Mouse (Mus musculus): Measurements from ENCODE around the gene Acp2. TPM values are rescaled to one million over a fixed set of nuclear protein-coding genes. Genes with fewer than 3 reads are reported as not detected.

Gene Acp2
- 37.2 and 43.6 TPM in 2 replicates for polyA plus RNA-seq (2015; fragmentation: Nextera tagmentation; extraction: Ambion mirVana)

DNA sequence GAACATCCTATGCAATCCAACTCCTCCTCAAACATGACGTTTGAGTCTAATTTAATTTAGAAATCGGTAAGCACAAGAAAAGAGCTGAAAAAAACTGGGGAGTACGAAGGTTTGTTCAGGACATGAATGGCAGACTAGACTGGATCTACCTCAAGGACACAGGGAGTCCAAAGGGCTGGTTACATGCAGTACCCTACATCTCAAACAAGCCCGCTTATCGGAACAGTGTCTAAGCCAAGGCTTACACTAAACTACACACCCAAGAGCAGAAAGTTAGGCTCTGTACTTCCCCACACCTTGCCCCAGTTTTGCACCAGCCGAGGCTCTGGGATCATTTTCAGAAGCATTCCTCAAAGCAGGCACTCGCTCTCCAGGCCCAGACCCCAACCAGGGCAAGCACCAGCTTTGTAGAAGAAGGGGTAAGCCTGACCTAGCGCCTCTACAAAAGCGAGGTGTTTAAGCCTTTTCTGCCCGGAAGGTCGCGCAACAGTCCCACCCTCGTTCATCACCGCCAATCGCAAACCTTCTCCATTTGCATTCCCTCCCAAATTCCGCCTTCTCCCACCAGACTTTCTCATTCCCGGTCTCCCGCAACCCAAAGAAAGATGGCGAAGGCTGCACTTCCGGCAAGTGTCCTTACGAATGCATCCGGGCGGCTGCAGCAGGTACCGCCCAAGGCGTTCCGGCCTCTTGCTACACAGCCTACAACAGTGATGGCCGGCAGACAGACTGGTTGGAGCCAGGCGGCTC is at the start of gene Acp2, which contains the start of gene Nr1h3:
TSS of gene Acp2 (plus strand) at position 664 of the 750 bp plus-strand sequence.
TSS of gene Nr1h3 (minus strand) at position 613 of the 750 bp plus-strand sequence.
- Histone ChIP-seq H3K36me3 (replicated peaks) (peaks cover 11% of the 10 kb centered on the region), H3K4me2 (peak within 1 kb of the TSS; percentile 63), H3K4me3 (peak within 1 kb of the TSS; percentile 82), H3K9ac (peak within 1 kb of the TSS; percentile 91), H3K4me1 (peaks cover 27% of the 10 kb centered on the region), H3K27me3 (replicated peaks) (no peaks in the 10 kb centered on the region), H3K9me3 (no peaks in the 10 kb centered on the region), H3K27ac (peak within 1 kb of the TSS; percentile 85)
- 3% methylated on average over 28 of the region's 28 CpGs for WGBS
- peak; percentile 96 for ATAC-seq (replicated peaks)

DNA sequence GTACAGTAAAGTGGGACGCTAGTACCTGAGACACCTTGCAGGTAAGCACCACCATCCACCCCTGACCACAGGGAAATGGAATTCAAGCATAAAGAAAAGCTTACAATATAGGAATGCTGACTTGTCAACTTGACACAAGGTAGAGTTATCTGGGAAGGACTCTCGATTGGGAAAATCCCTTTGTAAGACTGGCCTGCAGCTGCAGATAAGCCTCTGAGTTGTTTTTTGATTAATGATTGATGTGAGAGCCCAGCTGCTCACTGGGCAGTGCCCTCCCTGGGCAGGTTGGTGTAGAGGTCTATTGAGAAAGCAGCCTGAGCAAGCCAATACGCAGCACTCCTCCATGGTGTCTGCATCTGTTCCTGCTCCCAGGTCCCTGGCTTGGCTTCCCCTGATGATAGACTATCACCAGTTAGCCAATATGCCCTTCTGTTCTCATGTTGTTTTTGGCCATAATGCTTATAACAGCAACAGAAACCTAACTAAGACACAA is 49.8 kb upstream of the Acp2 start:
- H3K36me3 ChIP-seq (replicated peaks): peaks cover 71% of the 10 kb centered on the region
- WGBS: 86% methylated on average over 3 of the region's 3 CpGs
- no peak for ATAC-seq (replicated peaks)

DNA sequence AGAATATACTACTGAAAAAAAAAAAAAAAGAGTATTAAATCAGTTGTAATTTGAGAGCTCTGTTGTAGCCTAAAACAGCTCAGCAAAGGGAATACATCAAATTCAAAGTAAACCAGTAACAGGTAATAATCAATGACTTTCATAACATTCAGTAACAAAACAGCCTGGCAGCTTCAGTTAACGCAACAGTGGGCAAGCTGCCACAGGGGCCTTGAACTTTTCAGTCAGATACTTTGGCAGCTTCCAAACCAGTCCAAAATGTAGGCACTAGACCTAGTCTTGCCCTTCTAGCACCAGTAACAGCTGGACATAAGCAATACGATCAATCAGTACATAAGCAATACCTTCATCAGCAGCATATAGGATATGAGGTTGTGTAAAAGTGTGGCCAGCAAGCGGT is 48.6 kb upstream of the Acp2 start:
- ATAC-seq (replicated peaks): no peak
- Histone ChIP-seq H3K9me3 (no peaks in the 10 kb centered on the region), H3K36me3 (replicated peaks) (peaks cover 69% of the 10 kb centered on the region), H3K4me3 (no peak overlapping the region), H3K9ac (no peak overlapping the region), H3K4me2 (no peak overlapping the region), H3K4me1 (no peaks in the 10 kb centered on the region), H3K27me3 (replicated peaks) (no peaks in the 10 kb centered on the region), H3K27ac (no peak overlapping the region)
- WGBS: 97% methylated on average over 3 of the region's 3 CpGs

More for the DNA sequence above, 49.8 kb upstream of the Acp2 start:
- Histone ChIP-seq H3K9me3 (no peaks in the 10 kb centered on the region), H3K4me2 (no peak overlapping the region), H3K27me3 (replicated peaks) (no peaks in the 10 kb centered on the region), H3K9ac (no peak overlapping the region), H3K27ac (no peak overlapping the region), H3K4me1 (no peaks in the 10 kb centered on the region), H3K4me3 (no peak overlapping the region)

DNA sequence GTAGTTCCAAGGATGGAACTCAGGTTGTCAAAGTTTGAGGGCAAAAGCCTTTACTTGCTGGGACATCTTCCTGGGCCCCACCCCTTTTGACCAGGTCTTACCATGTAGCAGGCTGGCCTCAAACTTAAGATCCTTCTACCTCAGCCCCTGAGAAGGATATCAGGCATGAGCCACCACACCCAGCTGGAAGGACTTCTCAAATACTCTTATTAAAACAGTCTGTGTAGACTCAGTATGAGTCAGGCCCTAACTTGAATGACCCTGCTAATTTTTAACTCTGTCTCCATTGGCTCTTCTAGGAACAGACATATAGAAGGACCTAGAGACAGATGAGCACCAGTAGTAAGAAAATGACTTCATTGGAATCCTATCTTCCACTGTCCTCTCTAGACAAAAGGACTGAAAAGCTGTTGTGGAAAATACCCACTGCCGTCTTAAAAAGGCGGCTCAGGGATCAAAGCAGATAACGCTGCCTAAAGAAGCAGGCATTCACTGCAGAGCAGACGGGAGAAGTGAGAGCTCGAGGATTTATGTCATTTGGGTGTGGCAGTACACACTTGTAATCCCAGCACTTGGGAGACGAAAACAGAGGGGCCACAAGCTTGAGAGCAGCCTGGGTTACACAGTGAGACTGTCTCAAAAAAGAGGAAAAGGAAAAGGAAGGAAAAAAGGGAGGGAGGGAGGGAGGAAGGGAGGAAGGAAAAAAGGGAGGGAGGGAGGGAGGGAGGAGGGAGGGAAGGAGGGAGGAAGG is 45.5 kb upstream of the Acp2 start:
- Histone ChIP-seq H3K9me3 (no peaks in the 10 kb centered on the region), H3K4me1 (no peaks in the 10 kb centered on the region), H3K27ac (no peak overlapping the region), H3K4me3 (no peak overlapping the region), H3K27me3 (replicated peaks) (no peaks in the 10 kb centered on the region), H3K9ac (no peak overlapping the region), H3K36me3 (replicated peaks) (peaks cover 82% of the 10 kb centered on the region), H3K4me2 (no peak overlapping the region)
- no peak for ATAC-seq (replicated peaks)
- WGBS: 27% methylated on average over 6 of the region's 6 CpGs

DNA sequence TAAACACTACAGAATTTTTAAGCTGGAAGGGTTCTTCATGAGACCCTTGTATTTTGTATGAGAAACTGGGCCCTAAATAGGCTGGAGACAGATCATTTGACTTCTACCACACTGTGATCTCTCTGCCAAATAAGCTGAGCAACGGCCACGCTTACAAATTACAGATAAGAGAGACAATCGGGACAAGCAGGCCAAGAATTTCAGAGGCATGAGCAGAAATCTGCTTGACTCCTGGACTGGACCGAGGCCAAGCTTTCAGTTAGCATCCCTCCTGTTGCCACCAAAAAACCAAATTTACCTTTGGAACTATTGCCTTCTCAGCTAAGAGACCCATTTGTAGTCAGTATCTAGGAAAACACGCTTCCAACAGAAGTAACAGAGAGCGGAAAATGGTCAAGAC is 42.1 kb upstream of the Acp2 start:
- H3K36me3 ChIP-seq (replicated peaks): peaks cover 85% of the 10 kb centered on the region
- H3K27me3 ChIP-seq (replicated peaks): no peaks in the 10 kb centered on the region
- H3K4me2 ChIP-seq: no peak overlapping the region
- H3K27ac ChIP-seq: no peak overlapping the region
- ATAC-seq (replicated peaks): no peak
- no peaks in the 10 kb centered on the region for H3K9me3 ChIP-seq
- H3K4me1 ChIP-seq: no peaks in the 10 kb centered on the region
- 93% methylated on average over 6 of the region's 6 CpGs for WGBS
- H3K4me3 ChIP-seq: no peak overlapping the region
- no peak overlapping the region for H3K9ac ChIP-seq

DNA sequence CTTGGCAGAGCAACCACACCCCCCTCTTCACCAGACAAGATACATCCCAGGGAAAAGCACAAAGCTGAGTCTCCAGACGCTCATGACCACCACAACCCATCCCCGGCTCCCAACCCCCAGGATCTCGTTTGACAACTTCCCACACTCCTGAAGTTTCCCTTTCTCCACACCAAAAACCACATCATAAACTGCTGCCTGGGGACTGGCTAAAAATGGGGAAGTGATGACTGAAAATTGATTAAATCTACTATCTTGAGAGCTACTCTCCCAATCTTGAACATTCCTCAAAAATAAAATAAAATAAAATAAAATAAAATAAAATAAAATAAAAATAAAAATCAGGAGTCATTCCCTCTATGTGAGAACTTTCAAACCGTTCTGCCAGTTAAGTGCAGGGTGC is 39.7 kb upstream of the Acp2 start:
- no peaks in the 10 kb centered on the region for H3K27me3 ChIP-seq (replicated peaks)

DNA sequence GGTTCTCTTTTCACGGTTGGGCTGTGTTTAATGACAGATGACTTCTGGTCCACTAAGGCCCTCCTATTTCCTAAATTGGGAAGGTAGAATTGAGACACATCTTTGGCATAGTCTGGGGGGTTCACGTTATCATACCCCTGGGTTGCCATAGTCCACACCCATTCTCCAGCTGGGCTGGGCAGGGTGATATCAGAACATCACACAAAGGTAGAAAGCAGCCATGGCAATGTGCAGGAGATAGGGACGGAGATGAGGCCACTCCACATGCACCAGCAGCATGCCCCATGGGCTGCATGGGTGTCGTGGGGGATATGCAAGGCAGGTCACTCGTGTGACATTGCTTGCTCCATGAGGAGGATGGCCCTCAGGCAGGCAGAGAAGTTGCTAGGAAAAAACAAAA is 39.2 kb upstream of the Acp2 start:
- no peak for ATAC-seq (replicated peaks)
- Histone ChIP-seq H3K4me1 (no peaks in the 10 kb centered on the region), H3K36me3 (replicated peaks) (peaks cover 82% of the 10 kb centered on the region), H3K27me3 (replicated peaks) (no peaks in the 10 kb centered on the region), H3K4me2 (no peak overlapping the region), H3K9ac (no peak overlapping the region), H3K4me3 (no peak overlapping the region), H3K9me3 (no peaks in the 10 kb centered on the region), H3K27ac (no peak overlapping the region)
- 92% methylated on average over 5 of the region's 5 CpGs for WGBS

More for the DNA sequence above, 39.7 kb upstream of the Acp2 start:
- no peak for ATAC-seq (replicated peaks)
- Histone ChIP-seq H3K4me2 (no peak overlapping the region), H3K9ac (no peak overlapping the region), H3K4me1 (no peaks in the 10 kb centered on the region), H3K9me3 (no peaks in the 10 kb centered on the region), H3K27ac (no peak overlapping the region), H3K4me3 (no peak overlapping the region), H3K36me3 (replicated peaks) (peaks cover 83% of the 10 kb centered on the region)
- WGBS: 94% methylated on average over 4 of the region's 4 CpGs

DNA sequence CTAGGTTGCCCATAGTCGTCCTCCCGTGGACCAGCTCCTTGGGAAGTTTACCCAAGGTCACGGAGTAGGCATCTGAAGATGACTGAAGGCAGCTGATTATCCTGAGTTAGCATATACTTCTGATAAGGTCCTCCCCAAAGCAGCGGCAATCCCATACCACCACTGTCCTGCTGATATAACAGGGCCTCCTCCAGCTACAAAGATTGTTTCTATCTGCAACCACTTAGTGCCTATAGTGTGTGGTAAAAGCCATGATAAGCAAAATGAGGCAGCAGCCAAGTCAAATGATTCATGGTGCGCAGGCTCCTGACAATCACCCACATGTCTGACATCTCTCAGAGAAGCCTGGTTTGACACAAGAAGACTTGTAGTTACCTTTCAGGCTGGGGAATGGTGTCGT is 37.7 kb upstream of the Acp2 start:
- Histone ChIP-seq H3K4me2 (no peak overlapping the region), H3K36me3 (replicated peaks) (peaks cover 81% of the 10 kb centered on the region), H3K4me1 (no peaks in the 10 kb centered on the region), H3K27ac (no peak overlapping the region), H3K27me3 (replicated peaks) (no peaks in the 10 kb centered on the region), H3K9ac (no peak overlapping the region), H3K4me3 (no peak overlapping the region), H3K9me3 (no peaks in the 10 kb centered on the region)
- WGBS: 95% methylated on average over 6 of the region's 6 CpGs
- no peak for ATAC-seq (replicated peaks)

DNA sequence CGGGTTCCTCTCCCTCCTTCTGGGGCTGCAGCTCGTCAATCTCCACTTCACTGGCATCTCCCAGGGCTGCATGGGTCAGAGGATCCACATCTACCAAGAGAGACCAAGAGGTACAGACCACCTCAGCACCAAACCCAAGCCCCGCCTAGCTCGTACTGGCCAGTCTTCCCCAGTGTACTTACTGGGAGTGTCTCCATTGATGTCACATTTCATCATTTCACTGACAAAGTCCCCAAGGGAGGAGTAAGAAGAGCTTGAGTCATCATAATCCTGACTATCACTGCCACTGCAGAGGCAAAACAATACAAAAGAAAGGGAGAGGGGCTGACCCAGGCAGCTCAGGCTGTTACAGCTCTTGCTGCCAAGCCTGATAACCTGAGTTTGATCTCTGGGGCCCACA is 35.1 kb upstream of the Acp2 start:
- H3K4me2 ChIP-seq: no peak overlapping the region
- 92% methylated on average over 4 of the region's 4 CpGs for WGBS
- no peak for ATAC-seq (replicated peaks)
- H3K4me3 ChIP-seq: no peak overlapping the region
- peaks cover 73% of the 10 kb centered on the region for H3K36me3 ChIP-seq (replicated peaks)
- no peak overlapping the region for H3K9ac ChIP-seq
- H3K27me3 ChIP-seq (replicated peaks): no peaks in the 10 kb centered on the region
- no peaks in the 10 kb centered on the region for H3K4me1 ChIP-seq
- no peak overlapping the region for H3K27ac ChIP-seq
- no peaks in the 10 kb centered on the region for H3K9me3 ChIP-seq

DNA sequence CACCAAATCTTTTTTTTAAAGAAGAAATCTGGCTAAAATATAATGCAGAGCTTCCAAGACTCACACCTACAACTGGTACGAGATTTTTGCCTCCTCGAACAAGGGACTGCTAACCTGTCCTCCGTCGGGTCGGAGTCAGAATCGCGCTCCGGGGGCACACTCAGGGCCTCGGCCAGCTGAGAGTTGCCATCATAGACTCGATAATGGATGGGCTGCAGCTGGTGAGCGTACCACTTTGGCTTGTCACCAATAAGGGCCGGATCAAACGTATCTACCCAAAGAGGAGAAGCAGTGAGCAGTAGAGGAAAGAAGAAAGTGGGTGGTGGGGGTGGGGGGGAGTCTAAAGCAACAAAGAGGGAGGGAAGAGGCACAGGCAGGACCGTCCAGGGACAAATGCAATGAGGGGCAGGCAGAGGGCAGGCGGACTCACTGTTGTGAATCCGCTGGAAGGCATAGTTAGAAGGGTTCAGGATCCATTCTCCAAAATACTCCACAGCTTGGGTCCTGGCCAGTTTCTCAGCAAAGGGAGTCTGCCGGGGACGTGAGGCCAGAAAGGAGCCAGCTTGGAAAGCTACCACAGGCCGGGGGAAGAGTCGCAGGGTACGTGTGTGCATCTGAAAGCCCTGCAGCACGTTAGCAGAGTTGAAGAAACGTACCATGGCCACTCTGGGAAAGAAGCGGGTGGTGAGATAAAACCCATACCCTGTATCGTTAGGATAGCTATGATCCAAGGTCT is 32.9 kb upstream of the Acp2 start:
- 92% methylated on average over 25 of the region's 25 CpGs for WGBS
- Histone ChIP-seq H3K9me3 (no peaks in the 10 kb centered on the region), H3K27me3 (replicated peaks) (no peaks in the 10 kb centered on the region), H3K4me3 (no peak overlapping the region), H3K4me1 (no peaks in the 10 kb centered on the region), H3K27ac (no peak overlapping the region), H3K9ac (no peak overlapping the region), H3K4me2 (no peak overlapping the region), H3K36me3 (replicated peaks) (peaks cover 69% of the 10 kb centered on the region)
- no peak for ATAC-seq (replicated peaks)

DNA sequence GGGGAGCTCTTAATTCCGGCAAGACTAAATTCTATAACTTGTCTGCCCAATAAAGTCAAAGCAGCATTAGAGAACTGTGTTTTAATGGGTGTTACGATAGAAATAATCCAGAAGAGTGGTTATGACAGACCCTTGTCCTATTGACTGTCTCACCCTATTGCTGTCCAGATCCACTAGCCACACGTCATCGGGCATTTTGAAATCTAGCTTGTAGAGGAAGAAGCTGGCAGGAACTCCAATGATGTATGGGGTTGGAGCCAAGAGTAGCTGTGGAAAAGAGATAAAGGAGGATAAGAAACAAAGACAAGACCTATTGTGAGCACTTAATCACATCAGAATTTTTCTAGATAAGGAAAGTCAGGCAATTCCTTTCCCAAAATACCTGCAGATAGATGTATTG is 27.2 kb upstream of the Acp2 start:
- Histone ChIP-seq H3K9me3 (no peaks in the 10 kb centered on the region), H3K4me1 (peaks cover 7% of the 10 kb centered on the region), H3K4me2 (no peak overlapping the region), H3K9ac (no peak overlapping the region), H3K4me3 (no peak overlapping the region), H3K27ac (no peak overlapping the region), H3K27me3 (replicated peaks) (no peaks in the 10 kb centered on the region), H3K36me3 (replicated peaks) (peaks cover 59% of the 10 kb centered on the region)
- WGBS: 90% methylated on average over 4 of the region's 4 CpGs
- ATAC-seq (replicated peaks): no peak

DNA sequence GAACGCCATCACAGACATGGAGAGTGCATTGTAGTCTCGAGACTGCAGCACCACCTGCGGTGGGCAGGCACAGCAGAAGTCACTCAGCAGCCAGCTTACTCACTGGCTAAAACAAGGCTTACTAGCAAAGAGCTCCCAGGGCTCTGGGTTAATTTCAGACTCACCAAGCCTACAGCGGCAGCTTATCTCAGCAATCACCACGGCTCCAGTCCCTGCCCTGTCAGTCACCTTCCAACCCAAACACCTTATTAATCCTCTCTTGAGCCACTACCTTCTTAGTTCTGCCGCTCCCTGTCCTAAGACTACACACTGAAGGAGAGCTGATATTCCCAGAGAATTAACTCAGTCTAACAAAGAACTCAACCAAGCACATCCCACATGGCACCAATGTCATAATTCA is 26.5 kb upstream of the Acp2 start:
- 78% methylated on average over 6 of the region's 6 CpGs for WGBS
- ATAC-seq (replicated peaks): no peak
- Histone ChIP-seq H3K9ac (no peak overlapping the region), H3K27me3 (replicated peaks) (no peaks in the 10 kb centered on the region), H3K27ac (no peak overlapping the region), H3K9me3 (no peaks in the 10 kb centered on the region), H3K4me1 (peaks cover 14% of the 10 kb centered on the region), H3K4me2 (no peak overlapping the region), H3K4me3 (no peak overlapping the region), H3K36me3 (replicated peaks) (peaks cover 56% of the 10 kb centered on the region)

Data from midbrain, embryonic 15.5 days (tissue).